Mouse (Mus musculus) forebrain, embryonic 12.5 days (tissue): Measurements from ENCODE around the gene 4933407L21Rik. TPM values are rescaled to one million over a fixed set of nuclear protein-coding genes. Genes with fewer than 3 reads are reported as not detected.

ENCODE experiments used
- ATAC-seq: fragments of 200-750 bp; cut with Nextera tagmentation; 2 replicates; pipeline ENCODE4 v1.8.0; 2017; ENCODE audit warnings: moderate TSS enrichment; ENCODE audit not compliant: low FRiP score
- H3K27ac ChIP-seq: fragments of 300-500 bp; sonication (generic); 2 replicates; pipeline ENCODE4 v1.5.1; 2016; ENCODE audit warnings: mild to moderate bottlenecking
- H3K27me3 ChIP-seq: fragments of 300-500 bp; sonication (generic); 2 replicates; pipeline ENCODE4 v1.6.1; 2016; ENCODE audit warnings: mild to moderate bottlenecking
- H3K36me3 ChIP-seq: fragments of 300-500 bp; sonication (generic); replicated peaks from 2 replicates; pipeline ENCODE4 v1.6.1; 2016; ENCODE audit warnings: mild to moderate bottlenecking
- H3K4me1 ChIP-seq: fragments of 300-500 bp; sonication (generic); 2 replicates; pipeline ENCODE4 v1.6.1; 2016
- H3K4me2 ChIP-seq: fragments of 300-500 bp; sonication (generic); 2 replicates; pipeline ENCODE4 v1.6.1; 2016; ENCODE audit warnings: mild to moderate bottlenecking, moderate library complexity
- H3K4me3 ChIP-seq: fragments of 300-500 bp; sonication (generic); replicated peaks from 2 replicates; pipeline ENCODE4 v1.5.1; 2016; ENCODE audit warnings: mild to moderate bottlenecking
- H3K9ac ChIP-seq: fragments of 300-500 bp; sonication (generic); 2 replicates; pipeline ENCODE4 v1.6.1; 2016; ENCODE audit warnings: mild to moderate bottlenecking
- H3K9me3 ChIP-seq: fragments of 300-500 bp; sonication (generic); 2 replicates; pipeline ENCODE4 v1.6.1; 2016
- WGBS: fragments of 180-500 bp; shearing (Covaris S2); methylation state at CpG from one replicate; pipeline ENCODE4 v1.1.7; 2016; 5-methylcytosine and 5-hydroxymethylcytosine counted together
- polyA plus RNA-seq: library from polyadenylated mRNA; unstranded; fragments of >200 nt; fragmentation: Nextera tagmentation; extraction: Ambion mirVana; gene quantifications from 2 replicates; pipeline ENCODE4 v1.2.1, GENCODE M21; 2016

4933407L21Rik gene
- polyA plus RNA-seq, 1 experiment from 2014 or later: 2.4 TPM

DNA sequence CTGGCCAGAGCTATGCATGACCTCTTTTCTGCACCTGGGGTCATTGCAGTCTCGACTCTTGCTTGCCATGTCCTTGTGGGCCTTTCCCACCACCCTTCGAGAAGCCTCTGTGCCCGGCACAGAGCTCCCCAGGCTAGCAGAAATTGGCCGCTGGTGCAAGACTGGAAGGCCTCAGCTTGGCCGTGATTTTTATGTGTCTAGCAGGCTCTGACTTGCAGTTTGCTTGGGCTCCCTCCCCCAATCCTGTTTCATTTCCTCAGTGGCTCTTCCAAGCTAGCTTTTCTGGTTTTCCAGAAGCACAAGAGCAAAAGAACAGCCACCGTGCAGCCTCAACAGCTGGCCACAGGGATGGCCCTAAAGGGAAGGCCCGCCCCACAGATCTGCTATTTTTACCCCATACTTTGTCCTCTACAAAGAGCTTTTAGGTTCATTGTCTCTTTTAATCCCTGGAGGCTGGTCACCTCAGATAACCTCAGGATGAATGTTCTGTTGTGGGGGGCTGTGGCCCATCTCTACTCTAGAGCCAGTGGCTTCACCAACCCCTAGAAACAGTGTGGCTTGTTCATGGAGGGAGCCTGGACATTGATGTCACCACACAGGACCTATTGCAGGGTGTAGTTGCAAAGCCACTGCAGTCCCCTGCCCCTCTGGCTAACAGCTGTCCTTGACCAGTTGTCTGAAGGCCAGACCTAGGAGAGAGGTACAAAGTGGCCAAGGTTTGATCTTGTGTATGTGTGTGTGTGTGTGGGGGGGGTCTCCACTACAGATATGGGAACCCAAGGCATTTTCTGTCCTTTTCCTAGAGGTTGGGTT, 27.6 kb upstream of the 4933407L21Rik start:
- no peak overlapping the region for H3K4me2 ChIP-seq
- H3K27ac ChIP-seq: no peak overlapping the region
- H3K36me3 ChIP-seq: peaks cover 27% of the 10 kb centered on the region
- 69% methylated on average over 7 of the region's 7 CpGs for WGBS
- peaks cover 71% of the 10 kb centered on the region for H3K4me1 ChIP-seq
- no peak overlapping the region for H3K9ac ChIP-seq
- H3K4me3 ChIP-seq: no peak overlapping the region
- no peaks in the 10 kb centered on the region for H3K27me3 ChIP-seq
- no peaks in the 10 kb centered on the region for H3K9me3 ChIP-seq
- no peak for ATAC-seq

GRCm38 (mm10) chr1:85901516-85902107, 26.7 kb upstream of the 4933407L21Rik start:
- peak overlapping the region; percentile 80 for H3K27ac ChIP-seq
- H3K9ac ChIP-seq: no peak overlapping the region
- H3K9me3 ChIP-seq: no peaks in the 10 kb centered on the region
- H3K27me3 ChIP-seq: no peaks in the 10 kb centered on the region
- H3K36me3 ChIP-seq: peaks cover 36% of the 10 kb centered on the region
- 60% methylated on average over 3 of the region's 3 CpGs for WGBS
- peaks cover 62% of the 10 kb centered on the region for H3K4me1 ChIP-seq
- no peak overlapping the region for H3K4me2 ChIP-seq
- peak; percentile 37 for ATAC-seq
- no peak overlapping the region for H3K4me3 ChIP-seq

- Histone ChIP-seq H3K27ac (peak overlapping the region; percentile 80), H3K9ac (no peak overlapping the region), H3K9me3 (no peaks in the 10 kb centered on the region), H3K4me2 (no peak overlapping the region), H3K27me3 (no peaks in the 10 kb centered on the region), H3K4me3 (no peak overlapping the region), H3K36me3 (peaks cover 41% of the 10 kb centered on the region), H3K4me1 (peaks cover 57% of the 10 kb centered on the region)
- peak; percentile 74 for ATAC-seq
- WGBS: 37% methylated on average over 7 of the region's 7 CpGs
These were observed 26.1 kb upstream of the 4933407L21Rik start for GRCm38 (mm10) chr1:85902108-85902561.

- Histone ChIP-seq H3K9me3 (no peaks in the 10 kb centered on the region), H3K4me3 (no peak overlapping the region), H3K27me3 (no peaks in the 10 kb centered on the region), H3K27ac (no peak overlapping the region), H3K4me2 (no peak overlapping the region), H3K9ac (no peak overlapping the region), H3K4me1 (peaks cover 10% of the 10 kb centered on the region), H3K36me3 (peaks cover 53% of the 10 kb centered on the region)
- no peak for ATAC-seq
- 95% methylated on average over 12 of the region's 12 CpGs for WGBS
These were observed 21.4 kb upstream of the 4933407L21Rik start for GRCm38 (mm10) chr1:85906892-85907291.

DNA sequence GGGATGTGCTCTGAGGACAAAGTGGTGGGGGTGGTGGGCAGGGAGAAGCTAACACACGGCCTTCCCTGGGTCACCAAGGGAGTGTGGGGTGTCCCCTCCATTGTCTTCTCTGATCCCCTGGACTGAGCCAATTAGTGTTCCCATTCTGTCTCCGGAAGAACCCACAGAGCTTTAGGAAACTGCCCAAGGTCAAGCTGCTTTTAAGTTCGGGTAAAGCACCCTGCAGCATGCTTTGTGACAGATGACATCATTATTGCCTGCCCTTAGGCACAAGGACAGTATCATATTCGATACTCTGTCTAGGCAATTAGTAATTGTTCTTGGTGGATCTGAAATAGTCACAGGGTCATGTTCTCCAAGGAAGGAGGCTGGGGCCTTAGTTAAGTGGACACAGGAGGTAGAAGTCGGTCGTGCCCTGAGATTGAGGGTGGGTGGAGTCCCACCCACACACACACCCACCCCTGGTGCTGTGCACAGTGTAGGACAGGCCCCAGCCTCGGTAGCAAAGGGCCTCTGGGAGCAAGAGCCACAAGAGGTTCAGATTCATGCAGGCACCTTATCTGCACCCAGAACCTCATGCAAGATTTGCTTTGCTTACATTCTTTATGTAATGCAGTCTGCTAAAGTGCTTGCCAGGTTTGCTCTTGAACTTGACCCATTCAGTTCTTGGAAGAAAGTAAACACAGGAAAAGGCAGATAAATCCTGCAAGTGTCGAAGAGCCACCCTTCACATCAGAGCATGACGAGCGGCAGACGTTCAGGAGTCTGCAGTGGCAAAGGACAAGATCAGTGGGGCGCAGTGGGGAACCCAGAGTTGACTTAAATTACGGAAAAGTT, 19.3 kb upstream of the 4933407L21Rik start:
- Histone ChIP-seq H3K27me3 (no peaks in the 10 kb centered on the region), H3K27ac (0 out of 2 replicates have a peak overlapping the region, but pooled peaks have one; percentile 8), H3K4me3 (no peak overlapping the region), H3K4me2 (no peak overlapping the region), H3K9ac (no peak overlapping the region), H3K4me1 (no peaks in the 10 kb centered on the region), H3K9me3 (no peaks in the 10 kb centered on the region), H3K36me3 (peaks cover 42% of the 10 kb centered on the region)
- WGBS: 71% methylated on average over 13 of the region's 13 CpGs
- ATAC-seq: no peak

DNA sequence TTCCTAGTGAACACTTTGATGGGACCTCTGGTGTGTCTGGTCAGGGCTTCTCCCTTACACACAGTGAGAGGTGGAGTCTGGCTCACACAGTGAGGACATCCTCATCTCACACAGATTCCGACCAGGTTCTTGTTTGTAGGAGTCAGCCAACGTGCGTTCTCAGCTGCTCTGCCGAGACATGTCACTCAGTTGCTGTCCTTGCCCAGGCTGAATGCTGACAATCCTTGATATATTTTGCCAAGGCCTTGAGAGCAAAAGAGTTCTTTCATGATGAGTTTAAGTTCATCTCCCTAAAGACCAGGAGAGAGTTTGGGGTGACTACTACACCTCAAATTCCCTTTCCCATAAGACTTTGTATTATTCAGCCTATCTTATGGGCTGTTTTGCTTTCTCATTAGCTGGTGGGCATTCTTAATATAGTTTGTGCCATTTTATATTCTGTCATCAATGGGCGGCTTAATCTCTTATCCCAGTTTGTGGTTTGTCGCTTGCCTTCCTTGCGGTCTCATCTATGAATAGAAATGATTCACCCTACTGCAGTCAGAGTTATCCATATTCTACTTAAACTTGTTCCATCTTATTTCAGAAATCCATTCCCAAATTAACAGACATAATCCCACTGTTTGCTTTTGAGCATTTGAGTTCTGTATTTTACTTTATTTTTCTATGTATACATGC, 15.1 kb upstream of the 4933407L21Rik start:
- WGBS: 92% methylated on average over 7 of the region's 7 CpGs
- Histone ChIP-seq H3K9ac (no peak overlapping the region), H3K4me3 (no peak overlapping the region), H3K27ac (no peak overlapping the region), H3K27me3 (no peaks in the 10 kb centered on the region), H3K4me2 (no peak overlapping the region), H3K36me3 (peaks cover 2% of the 10 kb centered on the region), H3K9me3 (no peaks in the 10 kb centered on the region), H3K4me1 (peaks cover 21% of the 10 kb centered on the region)
- no peak for ATAC-seq

GRCm38 (mm10) chr1:85915890-85916289, 12.4 kb upstream of the 4933407L21Rik start:
- H3K27me3 ChIP-seq: no peaks in the 10 kb centered on the region
- H3K4me3 ChIP-seq: no peak overlapping the region
- ATAC-seq: no peak
- H3K9ac ChIP-seq: no peak overlapping the region
- H3K27ac ChIP-seq: peak overlapping the region; percentile 90; the same call in 1 of the 2 replicates
- peaks cover 23% of the 10 kb centered on the region for H3K4me1 ChIP-seq
- H3K36me3 ChIP-seq: no peaks in the 10 kb centered on the region
- H3K4me2 ChIP-seq: no peak overlapping the region
- no peaks in the 10 kb centered on the region for H3K9me3 ChIP-seq

- H3K9ac ChIP-seq: no peak overlapping the region
- no peaks in the 10 kb centered on the region for H3K27me3 ChIP-seq
- WGBS: 10% methylated on average over 4 of the region's 4 CpGs
- peak; percentile 90 for ATAC-seq
- peak overlapping the region; percentile 32 for H3K4me2 ChIP-seq
- peak overlapping the region; percentile 90 for H3K27ac ChIP-seq
- no peaks in the 10 kb centered on the region for H3K36me3 ChIP-seq
- peaks cover 23% of the 10 kb centered on the region for H3K4me1 ChIP-seq
- no peak overlapping the region for H3K4me3 ChIP-seq
- H3K9me3 ChIP-seq: no peaks in the 10 kb centered on the region
These were observed 11.3 kb upstream of the 4933407L21Rik start for GRCm38 (mm10) chr1:85916830-85917450.

DNA sequence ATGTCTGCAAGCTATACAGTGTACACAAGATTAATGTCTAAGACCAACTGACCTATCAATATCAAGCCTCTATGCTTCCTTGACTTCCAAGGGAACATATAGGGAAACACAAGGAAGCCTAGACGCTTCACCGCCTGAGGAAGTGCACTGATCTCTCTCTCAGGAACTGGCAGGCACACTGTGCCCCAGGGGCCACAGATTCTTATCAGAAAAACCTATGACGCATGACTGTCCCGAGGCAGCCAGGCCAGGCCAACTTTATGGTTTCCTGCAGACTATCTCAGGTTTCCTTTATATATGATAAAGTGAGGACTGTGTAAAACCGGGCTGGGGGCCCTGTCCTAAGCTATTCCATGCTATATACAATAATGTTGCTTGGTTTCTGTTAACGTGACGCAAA, 8.7 kb upstream of the 4933407L21Rik start:
- H3K4me2 ChIP-seq: no peak overlapping the region
- ATAC-seq: no peak

GRCm38 (mm10) chr1:85921725-85922124, 6.6 kb upstream of the 4933407L21Rik start:
- Histone ChIP-seq H3K27ac (no peak overlapping the region), H3K9me3 (no peaks in the 10 kb centered on the region), H3K27me3 (no peaks in the 10 kb centered on the region), H3K9ac (no peak overlapping the region), H3K4me3 (no peak overlapping the region), H3K36me3 (no peaks in the 10 kb centered on the region), H3K4me2 (no peak overlapping the region), H3K4me1 (peaks cover 22% of the 10 kb centered on the region)
- 87% methylated on average over 7 of the region's 7 CpGs for WGBS
- no peak for ATAC-seq

More for the DNA sequence above, 8.7 kb upstream of the 4933407L21Rik start:
- no peak overlapping the region for H3K4me3 ChIP-seq
- WGBS: 89% methylated on average over 7 of the region's 7 CpGs
- H3K9me3 ChIP-seq: no peaks in the 10 kb centered on the region
- H3K27ac ChIP-seq: no peak overlapping the region
- no peak overlapping the region for H3K9ac ChIP-seq
- no peaks in the 10 kb centered on the region for H3K27me3 ChIP-seq
- peaks cover 28% of the 10 kb centered on the region for H3K4me1 ChIP-seq
- no peaks in the 10 kb centered on the region for H3K36me3 ChIP-seq

DNA sequence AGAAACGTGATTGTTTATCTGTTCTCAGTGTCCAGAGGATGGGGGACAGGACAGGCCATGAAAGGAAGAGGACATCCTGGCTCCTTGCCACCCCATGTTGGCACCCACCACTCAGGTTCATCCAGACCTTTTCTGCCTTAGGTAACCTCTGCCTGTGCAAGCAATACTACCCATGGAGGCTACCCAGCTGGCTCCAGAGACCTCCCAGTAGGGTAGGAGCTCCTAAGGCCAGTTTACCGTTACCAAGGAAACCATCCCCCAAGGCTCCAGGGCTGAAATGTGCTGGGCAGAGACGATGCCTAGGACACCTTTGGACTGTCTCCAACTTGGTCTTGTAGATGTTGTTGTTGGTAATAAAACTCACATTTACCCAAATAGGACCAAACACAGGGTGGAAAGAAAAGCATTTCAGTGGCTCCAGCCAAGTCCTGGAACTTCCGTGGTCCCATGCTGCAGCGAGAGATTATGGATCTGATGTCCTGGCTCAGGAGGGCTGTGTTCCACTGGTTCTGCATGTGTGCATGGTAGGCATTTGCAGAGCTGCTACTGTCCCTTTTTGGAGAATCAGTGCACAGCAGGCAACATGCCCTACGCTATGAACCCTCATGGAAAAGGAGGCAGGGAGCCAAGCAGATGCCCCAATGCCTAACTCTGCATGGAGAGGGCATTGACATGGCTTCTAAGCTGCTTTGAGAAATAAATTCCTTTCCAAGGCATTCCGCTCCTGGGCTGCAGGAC, 6.0 kb upstream of the 4933407L21Rik start:
- no peaks in the 10 kb centered on the region for H3K9me3 ChIP-seq
- H3K4me1 ChIP-seq: peaks cover 16% of the 10 kb centered on the region
- ATAC-seq: no peak
- H3K9ac ChIP-seq: no peak overlapping the region
- H3K27me3 ChIP-seq: no peaks in the 10 kb centered on the region
- H3K36me3 ChIP-seq: no peaks in the 10 kb centered on the region
- no peak overlapping the region for H3K4me2 ChIP-seq
- 0 out of 2 replicates have a peak overlapping the region, but pooled peaks have one; percentile 31 for H3K27ac ChIP-seq
- H3K4me3 ChIP-seq: no peak overlapping the region
- 62% methylated on average over 7 of the region's 7 CpGs for WGBS
